Mouse (Mus musculus) limb, embryonic 10.5 days (tissue): ENCODE measurements around the gene Carnmt1. TPM values are rescaled to one million over a fixed set of nuclear protein-coding genes. Genes with fewer than 3 reads are reported as not detected.
A peak's percentile ranks its signal among the peaks of the same experiment; 100 is the strongest.
"Not testable (repeated sequence)": the region's sequence is repeated elsewhere in the genome, so short reads cannot be mapped to it uniquely, and the experiment has no call there.

Experiments used
- DNase-seq: peaks from one replicate; pipeline ENCODE4 v3.0.0-alpha.2; 2017; ENCODE audit warnings: low spot score
- H3K27ac ChIP-seq: fragments of 300-500 bp; sonication (generic); 2 replicates; pipeline ENCODE4 v1.5.1; 2016; ENCODE audit warnings: mild to moderate bottlenecking
- H3K27me3 ChIP-seq: fragments of 300-500 bp; sonication (generic); 2 replicates; pipeline ENCODE4 v1.6.1; 2016; ENCODE audit warnings: low read depth, mild to moderate bottlenecking; ENCODE audit not compliant: poor library complexity, severe bottlenecking
- H3K36me3 ChIP-seq: fragments of 300-500 bp; sonication (generic); 2 replicates; pipeline ENCODE4 v1.6.1; 2016; ENCODE audit warnings: mild to moderate bottlenecking, moderate library complexity
- H3K4me1 ChIP-seq: fragments of 300-500 bp; sonication (generic); 2 replicates; pipeline ENCODE4 v1.6.1; 2016
- H3K4me3 ChIP-seq: fragments of 300-500 bp; sonication (generic); 2 replicates; pipeline ENCODE4 v1.5.1; 2016; ENCODE audit warnings: mild to moderate bottlenecking, moderate library complexity
- H3K9me3 ChIP-seq: fragments of 300-500 bp; sonication (generic); replicated peaks from 2 replicates; pipeline ENCODE4 v1.6.1; 2016; ENCODE audit warnings: mild to moderate bottlenecking
- WGBS: fragments of 180-500 bp; shearing (Covaris S2); methylation state at CpG from one replicate; pipeline ENCODE4 v1.1.7; 2016; 5-methylcytosine and 5-hydroxymethylcytosine counted together
- polyA plus RNA-seq: library from polyadenylated mRNA; unstranded; fragments of >200 nt; fragmentation: Nextera tagmentation; extraction: Ambion mirVana; gene quantifications from 2 replicates; pipeline ENCODE4 v1.2.1, GENCODE M21; 2016

The Carnmt1 gene
- polyA plus RNA-seq, 1 experiment from 2014 or later: 30.4 TPM

- Histone ChIP-seq H3K27me3 (no peaks in the 10 kb centered on the region), H3K36me3 (peaks cover 54% of the 10 kb centered on the region), H3K4me3 (no peak overlapping the region), H3K27ac (no peak overlapping the region), H3K4me1 (no peaks in the 10 kb centered on the region), H3K9me3 (no peaks in the 10 kb centered on the region)
- no peak for DNase-seq
- WGBS: 91% methylated on average over 1 of the region's 1 CpGs
These were observed 25.0 kb downstream of the Carnmt1 start for GRCm38 (mm10) chr19:18695552-18695951.

DNA sequence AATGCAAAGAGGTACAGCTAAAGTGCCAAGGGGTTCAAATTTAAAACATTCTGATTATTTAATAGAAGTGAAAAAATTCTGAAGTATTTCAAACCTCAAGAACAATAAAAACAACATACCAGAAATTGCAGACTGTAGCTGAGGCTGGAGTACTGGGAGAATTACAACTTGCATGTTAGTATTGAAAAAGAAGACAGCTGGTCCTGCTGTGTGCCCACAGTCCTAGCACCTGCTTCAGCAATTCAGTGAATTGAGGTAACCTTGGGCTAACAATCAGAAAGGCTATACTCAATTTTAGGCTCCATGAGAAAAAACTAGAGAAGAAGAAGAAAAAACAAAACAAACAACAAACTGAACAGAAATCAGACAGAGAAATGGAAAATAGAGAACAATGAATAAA lies 37.5 kb downstream of the Carnmt1 start:
- Histone ChIP-seq H3K27ac (no peak overlapping the region), H3K4me3 (no peak overlapping the region), H3K36me3 (no peaks in the 10 kb centered on the region), H3K4me1 (no peaks in the 10 kb centered on the region), H3K9me3 (no peaks in the 10 kb centered on the region), H3K27me3 (no peaks in the 10 kb centered on the region)
- no peak for DNase-seq

DNA sequence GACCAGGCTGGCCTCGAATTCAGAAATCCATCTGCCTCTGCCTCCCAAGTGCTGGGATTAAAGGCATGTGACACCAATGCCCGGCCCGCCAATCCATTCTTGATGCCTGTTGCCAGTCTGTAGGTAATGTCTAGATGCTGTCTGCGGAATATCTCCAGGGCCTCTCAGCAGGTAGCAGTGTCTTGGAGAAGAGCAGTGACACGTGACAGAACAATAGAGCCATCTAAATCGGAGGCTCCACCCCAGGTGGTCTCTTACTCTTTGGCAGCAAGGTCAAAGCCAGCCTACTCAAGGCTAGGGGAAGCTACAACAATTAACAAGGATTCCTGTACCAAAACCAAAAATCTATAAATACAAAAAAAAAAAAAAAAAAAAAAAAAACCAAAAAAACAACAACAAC lies 40.3 kb downstream of the Carnmt1 start:
- 83% methylated on average over 6 of the region's 6 CpGs for whole genome bisulfite sequencing
- no peak for DNase-seq
- no peak overlapping the region for H3K4me3 ChIP-seq
- 0 out of 2 replicates have a peak, but pooled peaks cover 5% of the 10 kb centered on the region for H3K36me3 ChIP-seq
- no peaks in the 10 kb centered on the region for H3K27me3 ChIP-seq
- no peak overlapping the region for H3K27ac ChIP-seq
- peaks cover 18% of the 10 kb centered on the region for H3K4me1 ChIP-seq
- no peaks in the 10 kb centered on the region for H3K9me3 ChIP-seq

GRCm38 (mm10) chr19:18711589-18711988 lies 41.0 kb downstream of the Carnmt1 start:
- 93% methylated on average over 9 of the region's 9 CpGs for WGBS
- Histone ChIP-seq H3K27ac (no peak overlapping the region), H3K9me3 (no peaks in the 10 kb centered on the region), H3K27me3 (no peaks in the 10 kb centered on the region), H3K4me3 (no peak overlapping the region), H3K4me1 (peaks cover 19% of the 10 kb centered on the region), H3K36me3 (0 out of 2 replicates have a peak, but pooled peaks cover 5% of the 10 kb centered on the region)
- no peak for DNase-seq

- Histone ChIP-seq H3K9me3 (no peaks in the 10 kb centered on the region), H3K27ac (peak overlapping the region; percentile 93), H3K4me3 (peak overlapping the region; percentile 94), H3K27me3 (no peaks in the 10 kb centered on the region), H3K36me3 (peaks cover 10% of the 10 kb centered on the region), H3K4me1 (peaks cover 19% of the 10 kb centered on the region)
- no peak for DNase-seq
- 58% methylated on average over 16 of the region's 16 CpGs for WGBS
These were observed 41.7 kb downstream of the Carnmt1 start for GRCm38 (mm10) chr19:18712153-18712865.

GRCm38 (mm10) chr19:18712866-18713300 lies 42.3 kb downstream of the Carnmt1 start, which contains the start of gene D030056L22Rik:
D030056L22Rik (plus strand) TSS chr19:18713193.
- WGBS: under 1% methylated on average over 49 of the region's 49 CpGs
- no peaks in the 10 kb centered on the region for H3K27me3 ChIP-seq
- DNase-seq: peak; percentile 99

GRCm38 (mm10) chr19:18713357-18713756 lies 42.8 kb downstream of the Carnmt1 start:
- Histone ChIP-seq H3K4me1 (peaks cover 19% of the 10 kb centered on the region), H3K4me3 (peak overlapping the region; percentile 94), H3K27ac (peak overlapping the region; percentile 93), H3K36me3 (peaks cover 20% of the 10 kb centered on the region)
- under 1% methylated on average over 46 of the region's 46 CpGs for WGBS
- H3K9me3 ChIP-seq, H3K27me3 ChIP-seq: not testable (repeated sequence)
- DNase-seq: peak; percentile 65

More at GRCm38 (mm10) chr19:18712866-18713300, 42.3 kb downstream of the Carnmt1 start, which contains the start of gene D030056L22Rik:
- Histone ChIP-seq H3K36me3 (peaks cover 15% of the 10 kb centered on the region), H3K9me3 (no peaks in the 10 kb centered on the region), H3K4me1 (peaks cover 19% of the 10 kb centered on the region), H3K4me3 (peak within 1 kb of the TSS; percentile 94), H3K27ac (peak within 1 kb of the TSS; percentile 93)

DNA sequence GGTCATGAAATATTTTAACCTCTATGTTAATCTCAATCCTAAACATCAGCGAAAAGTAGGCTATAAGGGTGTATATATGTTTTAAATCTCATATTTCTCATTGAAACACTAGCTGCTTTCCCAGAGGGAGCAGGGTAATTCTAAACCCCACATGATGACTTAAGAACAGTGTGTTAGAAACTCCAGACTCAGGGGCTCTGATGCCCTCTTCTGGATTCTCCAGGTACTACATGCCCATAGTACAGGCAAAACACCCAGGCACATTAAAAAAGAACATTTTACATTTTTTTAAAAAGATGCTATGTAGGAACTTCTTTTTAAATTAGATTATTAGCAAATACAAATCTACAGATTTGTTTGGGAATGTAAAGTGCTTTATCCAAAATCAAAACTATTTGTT lies 45.8 kb downstream of the Carnmt1 start:
- 39% methylated on average over 1 of the region's 1 CpGs for WGBS
- Histone ChIP-seq H3K27me3 (no peaks in the 10 kb centered on the region), H3K36me3 (peaks cover 32% of the 10 kb centered on the region), H3K4me1 (peaks cover 19% of the 10 kb centered on the region), H3K4me3 (no peak overlapping the region), H3K9me3 (no peaks in the 10 kb centered on the region), H3K27ac (no peak overlapping the region)
- peak; percentile 59 for DNase-seq

DNA sequence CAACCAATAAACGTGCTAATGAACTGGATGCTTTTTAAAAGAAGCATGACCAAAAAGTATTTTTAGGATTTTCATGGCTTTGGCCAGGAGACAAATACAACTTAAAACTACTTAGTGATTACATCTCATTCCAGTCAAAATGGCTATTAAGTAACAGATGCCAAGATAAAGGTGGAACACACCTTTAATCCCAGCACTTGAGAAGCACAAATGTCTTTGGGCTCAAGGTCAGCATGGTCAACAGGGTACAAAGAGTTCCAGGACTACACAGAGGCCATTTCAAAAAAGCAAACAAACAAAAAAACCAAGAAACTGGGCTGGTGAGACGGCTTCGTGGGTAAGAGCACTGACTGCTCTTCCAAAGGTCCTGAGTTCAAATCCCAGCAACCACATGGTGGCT lies 49.8 kb downstream of the Carnmt1 start:
- Histone ChIP-seq H3K4me1 (peaks cover 5% of the 10 kb centered on the region), H3K27ac (no peak overlapping the region), H3K27me3 (no peaks in the 10 kb centered on the region), H3K4me3 (no peak overlapping the region), H3K36me3 (peaks cover 27% of the 10 kb centered on the region), H3K9me3 (no peaks in the 10 kb centered on the region)
- 87% methylated on average over 3 of the region's 3 CpGs for WGBS
- DNase-seq: no peak

- Histone ChIP-seq H3K4me1 (peaks cover 2% of the 10 kb centered on the region), H3K27ac (no peak overlapping the region), H3K4me3 (no peak overlapping the region), H3K27me3 (no peaks in the 10 kb centered on the region), H3K36me3 (no peaks in the 10 kb centered on the region), H3K9me3 (no peaks in the 10 kb centered on the region)
- no peak for DNase-seq
- 85% methylated on average over 2 of the region's 2 CpGs for WGBS
These were observed 54.6 kb downstream of the Carnmt1 start for GRCm38 (mm10) chr19:18725186-18725585.

DNA sequence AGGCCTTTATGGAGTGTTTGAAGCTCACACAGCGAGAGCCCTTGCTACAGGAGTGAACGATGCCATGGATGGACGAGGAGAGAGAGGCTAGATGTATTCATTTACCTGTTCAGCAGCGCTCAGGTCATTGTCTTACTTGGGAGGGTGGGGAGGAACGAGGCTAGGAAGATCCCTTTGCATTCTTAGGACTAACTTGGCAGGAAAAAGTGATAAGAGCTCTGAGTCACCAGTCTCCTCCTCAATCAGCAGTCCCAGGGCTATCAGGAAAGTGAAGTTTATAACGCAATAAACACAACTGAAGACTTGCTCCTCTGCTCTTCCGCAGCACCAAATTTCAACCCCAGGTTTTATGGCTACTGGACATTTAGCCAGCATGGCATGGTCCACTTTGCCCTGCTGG lies 59.7 kb downstream of the Carnmt1 start:
- WGBS: 70% methylated on average over 7 of the region's 7 CpGs
- H3K27ac ChIP-seq: peak overlapping the region; percentile 44
- no peaks in the 10 kb centered on the region for H3K9me3 ChIP-seq
- H3K4me1 ChIP-seq: peaks cover 17% of the 10 kb centered on the region
- no peak overlapping the region for H3K4me3 ChIP-seq
- H3K36me3 ChIP-seq: no peaks in the 10 kb centered on the region
- H3K27me3 ChIP-seq: no peaks in the 10 kb centered on the region
- no peak for DNase-seq

GRCm38 (mm10) chr19:18731077-18731476 lies 60.5 kb downstream of the Carnmt1 start:
- Histone ChIP-seq H3K27ac (no peak overlapping the region), H3K4me1 (peaks cover 17% of the 10 kb centered on the region), H3K36me3 (no peaks in the 10 kb centered on the region), H3K4me3 (no peak overlapping the region), H3K9me3 (no peaks in the 10 kb centered on the region), H3K27me3 (no peaks in the 10 kb centered on the region)
- 36% methylated on average over 7 of the region's 7 CpGs for WGBS
- DNase-seq: peak; percentile 41

DNA sequence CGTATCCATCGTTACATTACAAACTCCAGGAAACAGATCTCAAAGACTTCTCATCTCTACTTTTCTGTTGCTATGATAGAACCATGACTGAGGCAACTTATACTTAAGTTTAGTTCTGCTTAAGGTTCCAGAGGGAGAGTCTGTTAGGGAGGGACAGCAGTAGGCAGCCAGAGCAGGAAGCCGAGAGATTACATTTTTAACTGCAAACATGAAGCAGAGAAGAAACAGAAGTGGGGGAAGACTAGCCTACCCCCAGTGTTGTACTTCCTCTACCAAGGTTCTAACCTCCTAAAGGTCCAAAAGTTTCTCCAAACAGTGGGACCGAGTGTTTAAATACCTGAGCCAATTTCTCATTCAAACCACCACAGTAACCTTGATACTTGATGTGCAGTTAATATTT lies 65.3 kb downstream of the Carnmt1 start:
- Histone ChIP-seq H3K4me3 (no peak overlapping the region), H3K36me3 (no peaks in the 10 kb centered on the region), H3K27me3 (no peaks in the 10 kb centered on the region), H3K9me3 (no peaks in the 10 kb centered on the region), H3K27ac (no peak overlapping the region), H3K4me1 (peaks cover 7% of the 10 kb centered on the region)
- 94% methylated on average over 4 of the region's 4 CpGs for WGBS
- DNase-seq: no peak
